Mouse (Mus musculus) hindbrain, embryonic 10.5 days (tissue): ENCODE measurements around the gene Lrrfip1. TPM values are rescaled to one million over a fixed set of nuclear protein-coding genes. Genes with fewer than 3 reads are reported as not detected.

Source experiments
- DNase-seq: peaks from one replicate; pipeline ENCODE4 v3.0.0-alpha.2; 2017; ENCODE audit warnings: low spot score
- H3K27ac ChIP-seq: fragments of 300-500 bp; sonication (generic); 2 replicates; pipeline ENCODE4 v1.5.1; 2016; ENCODE audit warnings: mild to moderate bottlenecking, moderate library complexity
- H3K27me3 ChIP-seq: fragments of 300-500 bp; sonication (generic); 2 replicates; pipeline ENCODE4 v1.6.1; 2016; ENCODE audit warnings: mild to moderate bottlenecking; ENCODE audit not compliant: poor library complexity, insufficient read depth, severe bottlenecking
- H3K36me3 ChIP-seq: fragments of 300-500 bp; sonication (generic); 2 replicates; pipeline ENCODE4 v1.6.1; 2016; ENCODE audit warnings: mild to moderate bottlenecking, moderate library complexity
- H3K4me1 ChIP-seq: fragments of 300-500 bp; sonication (generic); replicated peaks from 2 replicates; pipeline ENCODE4 v1.6.1; 2016; ENCODE audit warnings: mild to moderate bottlenecking
- H3K4me3 ChIP-seq: fragments of 300-500 bp; sonication (generic); 2 replicates; pipeline ENCODE4 v1.5.1; 2016; ENCODE audit warnings: mild to moderate bottlenecking, moderate library complexity
- H3K9me3 ChIP-seq: fragments of 300-500 bp; sonication (generic); 2 replicates; pipeline ENCODE4 v1.6.1; 2016; ENCODE audit warnings: mild to moderate bottlenecking, moderate library complexity
- WGBS: fragments of 180-500 bp; shearing (Covaris S2); methylation state at CpG from one replicate; pipeline ENCODE4 v1.1.7; 2016; 5-methylcytosine and 5-hydroxymethylcytosine counted together
- polyA plus RNA-seq: library from polyadenylated mRNA; unstranded; fragments of >200 nt; fragmentation: Nextera tagmentation; extraction: Ambion mirVana; gene quantifications from 2 replicates; pipeline ENCODE4 v1.2.1, GENCODE M21; 2016

Gene Lrrfip1
- polyA plus RNA-seq, 1 experiment from 2014 or later, result 18.3 TPM

DNA sequence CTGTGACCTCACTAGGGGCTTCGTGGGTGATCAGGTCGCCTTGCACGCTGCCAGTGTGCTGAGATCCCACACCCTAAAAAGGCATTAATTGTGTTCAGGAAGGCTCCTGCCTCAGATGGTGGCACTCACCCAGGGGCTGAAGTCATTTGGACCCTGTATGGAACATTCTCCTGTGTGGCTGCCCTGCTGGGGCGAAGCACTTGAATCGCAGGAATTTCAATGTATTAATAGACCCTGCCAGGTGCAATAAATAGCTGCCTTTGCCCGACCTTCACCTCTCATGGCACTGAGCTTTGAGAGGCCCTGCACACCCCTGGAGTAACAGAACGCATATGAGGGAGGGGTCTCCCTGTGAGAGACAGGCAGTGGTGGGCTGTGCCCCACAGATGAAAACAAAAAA lies 17.0 kb downstream of the Lrrfip1 start:
- Histone ChIP-seq H3K27ac (no peak overlapping the region), H3K27me3 (no peaks in the 10 kb centered on the region), H3K4me1 (peaks cover 41% of the 10 kb centered on the region), H3K9me3 (0 out of 2 replicates have a peak, but pooled peaks cover under 1% of the 10 kb centered on the region), H3K4me3 (no peak overlapping the region), H3K36me3 (peaks cover 4% of the 10 kb centered on the region)
- 68% methylated on average over 7 of the region's 7 CpGs for WGBS
- no peak for DNase-seq

DNA sequence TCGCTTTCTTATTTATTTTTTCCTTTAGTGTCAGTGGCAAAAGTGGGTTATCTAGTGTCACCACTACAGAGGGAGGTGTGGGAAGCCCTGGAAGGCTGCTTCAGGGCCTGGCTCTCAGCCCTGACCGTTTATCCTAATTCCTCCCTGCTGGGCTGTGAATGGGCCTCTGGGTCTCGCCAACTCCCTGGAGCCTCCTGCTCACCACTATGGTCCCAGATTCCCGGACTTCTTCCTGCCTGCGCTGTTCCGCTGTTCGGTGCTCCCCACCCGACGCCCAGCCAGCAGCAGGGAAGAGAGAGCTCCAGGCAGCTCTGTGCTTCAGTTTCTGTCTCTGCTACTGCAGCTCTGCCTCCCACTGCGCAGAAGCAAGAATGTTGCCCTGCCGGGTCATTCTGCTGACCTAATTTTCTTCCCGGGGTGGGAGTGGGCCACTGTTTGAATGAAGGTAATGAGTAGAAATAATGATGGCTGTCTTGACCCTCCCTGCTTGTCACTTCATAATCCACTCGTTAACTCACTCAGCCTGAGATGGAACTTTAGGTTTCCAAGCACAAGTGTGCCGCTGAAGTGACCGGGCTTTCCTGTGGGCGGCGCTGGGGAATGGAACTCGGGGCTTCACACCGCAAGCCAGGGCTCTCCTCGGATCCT lies 18.7 kb downstream of the Lrrfip1 start:
- 11% methylated on average over 20 of the region's 20 CpGs for WGBS
- peaks cover 12% of the 10 kb centered on the region for H3K36me3 ChIP-seq

DNA sequence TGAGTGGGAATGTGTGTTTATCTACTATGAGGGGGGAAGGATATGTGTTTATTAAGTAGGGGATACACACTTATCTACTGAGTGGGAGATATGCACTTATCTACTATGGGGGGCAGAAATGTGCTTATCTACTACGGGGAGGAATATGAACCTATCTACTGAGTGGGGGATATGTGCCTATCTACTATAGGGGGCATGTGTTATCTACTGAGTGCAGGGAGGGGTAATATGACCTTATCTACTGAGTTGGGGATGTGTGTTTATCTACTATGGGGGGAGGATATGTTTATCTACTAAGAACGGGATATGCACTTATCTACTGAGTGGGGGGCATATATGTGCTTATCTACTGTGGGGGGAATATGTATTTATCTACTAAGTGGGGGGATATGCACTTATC lies 20.8 kb downstream of the Lrrfip1 start:
- Histone ChIP-seq H3K27ac (no peak overlapping the region), H3K27me3 (no peaks in the 10 kb centered on the region), H3K4me1 (peaks cover 14% of the 10 kb centered on the region), H3K4me3 (no peak overlapping the region), H3K36me3 (peaks cover 12% of the 10 kb centered on the region), H3K9me3 (0 out of 2 replicates have a peak, but pooled peaks cover 3% of the 10 kb centered on the region)
- no peak for DNase-seq
- WGBS, result 88% methylated on average over 2 of the region's 2 CpGs

More for the DNA sequence above, 18.7 kb downstream of the Lrrfip1 start:
- Histone ChIP-seq H3K27me3 (no peaks in the 10 kb centered on the region), H3K4me3 (peak overlapping the region; percentile 27), H3K27ac (peak overlapping the region; percentile 41), H3K9me3 (0 out of 2 replicates have a peak, but pooled peaks cover 3% of the 10 kb centered on the region), H3K4me1 (peaks cover 30% of the 10 kb centered on the region)
- peak; percentile 52 for DNase-seq

DNA sequence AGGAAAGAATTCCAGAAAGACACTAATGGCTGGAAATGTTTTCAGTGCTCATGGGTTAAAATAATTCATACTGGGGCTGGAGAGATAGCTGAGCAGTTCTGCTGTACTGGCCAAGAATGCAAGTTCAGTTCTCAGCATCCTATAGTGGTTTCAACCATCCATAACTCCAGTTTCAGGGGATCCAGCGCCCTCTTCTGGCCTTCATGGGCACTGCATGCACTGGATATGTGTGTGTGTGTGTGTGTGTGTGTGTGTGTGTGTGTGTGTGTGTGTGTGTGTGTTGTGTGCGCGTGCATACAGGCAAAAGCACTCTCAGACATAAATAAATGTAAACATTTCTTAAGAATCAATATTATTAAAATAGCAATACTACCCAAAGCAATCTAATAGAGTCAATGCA lies 22.8 kb downstream of the Lrrfip1 start:
- H3K27ac ChIP-seq, result no peak overlapping the region
- WGBS, result 56% methylated on average over 3 of the region's 3 CpGs
- H3K4me3 ChIP-seq, result no peak overlapping the region
- H3K9me3 ChIP-seq, result 0 out of 2 replicates have a peak, but pooled peaks cover 9% of the 10 kb centered on the region
- H3K36me3 ChIP-seq, result peaks cover 21% of the 10 kb centered on the region
- H3K27me3 ChIP-seq, result no peaks in the 10 kb centered on the region
- peaks cover 14% of the 10 kb centered on the region for H3K4me1 ChIP-seq
- no peak for DNase-seq

DNA sequence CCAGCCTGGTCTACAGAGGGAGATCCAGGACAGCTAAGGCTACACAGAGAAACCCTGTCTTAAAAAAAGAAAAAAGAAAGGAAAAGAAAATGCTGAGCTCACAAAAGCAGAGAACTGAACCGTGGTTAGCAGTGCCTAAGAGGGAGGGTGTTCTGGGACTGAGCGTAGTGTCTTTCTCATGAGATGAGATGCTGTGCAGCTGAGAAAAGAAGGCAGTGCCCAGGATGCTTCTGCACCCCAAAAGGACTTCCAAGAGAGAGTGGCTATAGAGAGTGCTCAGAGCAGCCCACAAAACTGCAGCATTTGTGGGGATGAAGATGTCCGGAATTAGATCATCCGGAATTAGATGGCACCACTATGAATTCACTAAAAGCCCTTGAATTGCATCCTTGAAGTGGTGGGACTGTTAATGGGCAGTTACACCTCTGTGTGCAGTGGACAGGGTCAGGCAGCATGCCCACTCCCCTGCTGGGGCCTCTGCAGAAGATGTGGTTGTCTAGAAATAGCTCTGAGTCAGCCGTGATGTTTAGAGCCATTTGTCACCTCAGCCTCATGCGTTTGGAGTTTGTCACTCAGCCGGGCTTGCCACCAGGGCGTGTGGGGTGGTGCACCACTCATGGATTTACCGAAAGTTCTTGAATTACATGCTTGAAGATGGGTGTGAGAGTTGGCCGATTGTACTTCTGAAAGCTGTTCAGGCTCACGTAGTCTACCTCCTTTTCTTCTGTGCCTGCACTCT lies 23.8 kb downstream of the Lrrfip1 start:
- H3K27me3 ChIP-seq, result no peaks in the 10 kb centered on the region
- H3K36me3 ChIP-seq, result peaks cover 23% of the 10 kb centered on the region
- peaks cover 4% of the 10 kb centered on the region for H3K4me1 ChIP-seq
- no peak overlapping the region for H3K4me3 ChIP-seq
- 0 out of 2 replicates have a peak, but pooled peaks cover 14% of the 10 kb centered on the region for H3K9me3 ChIP-seq
- WGBS, result 77% methylated on average over 11 of the region's 11 CpGs
- no peak for DNase-seq
- H3K27ac ChIP-seq, result no peak overlapping the region

DNA sequence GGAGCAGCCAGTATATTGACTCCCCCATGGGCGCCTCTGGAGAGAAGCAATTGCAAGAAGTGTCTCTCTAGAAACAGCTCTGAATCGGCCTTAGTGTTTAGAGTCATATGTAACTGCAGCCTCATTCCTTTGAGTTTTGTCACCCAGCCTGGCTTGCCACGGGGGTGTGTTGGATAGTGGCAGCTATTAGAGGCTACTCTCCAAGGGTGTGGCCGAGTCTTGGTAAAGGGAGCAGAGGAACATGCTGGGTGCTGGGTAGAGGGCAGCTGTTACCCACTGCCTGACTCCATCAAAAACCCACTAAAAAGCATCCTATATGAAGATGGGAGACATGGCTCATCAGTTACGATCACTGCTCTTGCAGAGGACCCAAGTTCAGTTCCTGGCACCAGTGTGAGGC lies 24.7 kb downstream of the Lrrfip1 start:
- no peaks in the 10 kb centered on the region for H3K4me1 ChIP-seq
- H3K9me3 ChIP-seq, result 0 out of 2 replicates have a peak, but pooled peaks cover 14% of the 10 kb centered on the region
- no peaks in the 10 kb centered on the region for H3K27me3 ChIP-seq
- no peak overlapping the region for H3K4me3 ChIP-seq
- H3K36me3 ChIP-seq, result peaks cover 23% of the 10 kb centered on the region
- H3K27ac ChIP-seq, result no peak overlapping the region
- 85% methylated on average over 5 of the region's 5 CpGs for WGBS
- no peak for DNase-seq

DNA sequence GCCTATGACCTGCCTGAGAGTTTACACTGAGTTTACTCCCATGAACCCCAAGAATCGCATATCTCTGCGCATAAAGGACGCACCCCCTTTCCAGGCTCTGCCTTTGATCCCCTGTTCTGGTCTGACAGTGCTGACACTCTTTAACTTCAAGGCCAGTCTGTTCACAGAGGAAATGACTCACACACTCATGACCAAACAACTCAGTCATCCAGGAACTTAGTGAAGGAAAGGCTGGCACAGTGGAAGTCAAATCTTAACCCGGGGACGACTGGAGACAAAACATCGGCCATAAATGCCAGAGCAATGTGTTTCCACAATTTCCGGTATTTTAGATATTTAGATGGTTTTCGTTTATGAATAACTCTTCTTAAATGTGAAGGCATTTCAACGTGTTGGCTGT lies 25.4 kb downstream of the Lrrfip1 start:
- H3K9me3 ChIP-seq, result 0 out of 2 replicates have a peak, but pooled peaks cover 14% of the 10 kb centered on the region
- peaks cover 23% of the 10 kb centered on the region for H3K36me3 ChIP-seq
- H3K27me3 ChIP-seq, result no peaks in the 10 kb centered on the region
- no peak overlapping the region for H3K27ac ChIP-seq
- H3K4me3 ChIP-seq, result no peak overlapping the region
- DNase-seq, result no peak
- WGBS, result 92% methylated on average over 9 of the region's 9 CpGs
- H3K4me1 ChIP-seq, result no peaks in the 10 kb centered on the region

DNA sequence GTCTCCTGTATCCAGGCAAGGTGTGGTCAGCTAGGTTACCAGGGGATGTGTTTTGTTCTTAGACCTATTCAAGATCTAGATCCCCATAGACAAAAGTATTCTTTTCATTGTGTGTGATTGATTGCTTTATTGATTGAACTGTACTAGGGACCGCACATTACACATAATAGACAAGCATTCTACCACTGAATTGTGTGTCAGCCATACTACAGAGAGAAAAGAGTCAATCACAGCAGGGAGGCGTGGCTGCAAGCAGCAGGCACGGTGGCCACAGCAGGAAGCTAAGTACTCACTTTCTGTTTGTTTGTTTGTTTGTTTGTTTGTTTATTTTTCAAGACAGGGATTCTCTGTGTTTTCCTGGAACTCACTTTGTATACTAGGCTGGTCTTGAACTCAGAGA lies 25.9 kb downstream of the Lrrfip1 start:
- no peak for DNase-seq
- 65% methylated on average over 3 of the region's 3 CpGs for WGBS

DNA sequence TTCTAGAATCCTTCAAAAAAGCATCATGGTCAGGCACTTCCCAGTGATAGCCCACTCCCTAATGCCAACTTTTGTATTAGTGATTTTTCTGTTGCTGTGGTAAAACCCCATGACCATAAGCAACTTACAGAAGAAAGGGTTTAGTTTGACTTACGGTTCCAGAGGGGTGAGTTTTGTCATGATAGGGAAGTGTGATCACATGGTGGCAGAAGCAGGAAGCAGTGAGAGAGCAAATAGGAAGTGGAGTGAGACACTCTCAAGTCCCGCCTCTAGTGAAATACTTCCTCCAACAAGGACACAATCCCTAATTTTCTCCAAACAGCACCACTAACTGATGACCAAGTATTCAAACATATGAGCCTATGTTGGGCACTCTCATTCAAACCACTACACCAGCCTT lies 28.4 kb downstream of the Lrrfip1 start:
- H3K9me3 ChIP-seq, result 0 out of 2 replicates have a peak, but pooled peaks cover 11% of the 10 kb centered on the region
- H3K4me3 ChIP-seq, result no peak overlapping the region
- H3K4me1 ChIP-seq, result no peaks in the 10 kb centered on the region
- H3K36me3 ChIP-seq, result peaks cover 11% of the 10 kb centered on the region
- no peak for DNase-seq
- H3K27ac ChIP-seq, result no peak overlapping the region
- WGBS, result 94% methylated on average over 2 of the region's 2 CpGs
- H3K27me3 ChIP-seq, result no peaks in the 10 kb centered on the region

More for the DNA sequence above, 25.9 kb downstream of the Lrrfip1 start:
- Histone ChIP-seq H3K4me3 (no peak overlapping the region), H3K4me1 (no peaks in the 10 kb centered on the region), H3K27me3 (no peaks in the 10 kb centered on the region), H3K36me3 (peaks cover 23% of the 10 kb centered on the region), H3K27ac (no peak overlapping the region), H3K9me3 (0 out of 2 replicates have a peak, but pooled peaks cover 14% of the 10 kb centered on the region)

DNA sequence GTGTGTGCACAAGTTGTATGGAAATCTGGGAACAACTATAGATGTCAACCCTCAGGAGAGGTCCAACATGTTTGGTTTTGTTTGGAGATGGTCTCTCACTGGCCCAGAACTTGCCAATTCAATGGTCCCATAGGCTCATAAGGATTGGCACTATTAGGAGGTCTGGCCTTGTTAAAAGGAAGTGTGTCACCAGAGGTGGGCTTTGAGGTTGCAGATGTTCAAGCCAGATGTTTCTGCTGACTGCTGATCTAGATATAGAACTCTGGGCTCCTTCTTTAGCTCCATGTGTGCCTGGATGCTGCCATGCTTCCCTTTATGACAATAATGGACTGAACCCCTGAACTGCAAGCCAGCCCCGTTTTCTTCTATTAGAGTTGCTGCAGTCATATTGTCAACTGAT lies 31.8 kb downstream of the Lrrfip1 start:
- WGBS, result 91% methylated on average over 1 of the region's 1 CpGs
- Histone ChIP-seq H3K36me3 (peaks cover 6% of the 10 kb centered on the region), H3K27ac (no peak overlapping the region), H3K4me3 (no peak overlapping the region), H3K4me1 (peaks cover 7% of the 10 kb centered on the region; the same call in 1 of the 2 replicates), H3K27me3 (no peaks in the 10 kb centered on the region), H3K9me3 (0 out of 2 replicates have a peak, but pooled peaks cover 11% of the 10 kb centered on the region)
- DNase-seq, result no peak

DNA sequence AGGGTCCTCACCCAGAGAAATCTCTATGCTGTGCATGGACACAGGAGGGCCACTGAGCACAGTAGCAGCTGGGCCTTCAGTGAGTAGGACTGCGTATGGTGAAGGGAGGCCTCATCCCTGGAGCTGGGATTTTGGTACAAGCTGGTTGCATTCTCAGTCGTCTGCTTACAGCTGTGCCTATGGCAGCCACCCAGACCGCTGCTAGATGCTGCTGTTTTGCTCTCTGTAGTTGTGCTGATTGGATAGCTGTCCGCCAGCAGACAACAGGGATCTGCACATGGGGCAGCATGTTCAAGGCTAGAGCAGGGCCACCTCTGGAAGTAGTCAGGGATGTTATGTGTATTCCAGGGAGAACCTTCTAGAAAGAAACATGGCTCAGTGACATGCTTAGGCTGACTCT lies 33.0 kb downstream of the Lrrfip1 start:
- no peak overlapping the region for H3K4me3 ChIP-seq
- 85% methylated on average over 4 of the region's 4 CpGs for WGBS
- peaks cover 7% of the 10 kb centered on the region; the same call in 1 of the 2 replicates for H3K4me1 ChIP-seq
- H3K9me3 ChIP-seq, result 0 out of 2 replicates have a peak, but pooled peaks cover 3% of the 10 kb centered on the region
- H3K36me3 ChIP-seq, result no peaks in the 10 kb centered on the region; the same call in 1 of the 2 replicates
- DNase-seq, result no peak
- no peak overlapping the region for H3K27ac ChIP-seq
- no peaks in the 10 kb centered on the region for H3K27me3 ChIP-seq

DNA sequence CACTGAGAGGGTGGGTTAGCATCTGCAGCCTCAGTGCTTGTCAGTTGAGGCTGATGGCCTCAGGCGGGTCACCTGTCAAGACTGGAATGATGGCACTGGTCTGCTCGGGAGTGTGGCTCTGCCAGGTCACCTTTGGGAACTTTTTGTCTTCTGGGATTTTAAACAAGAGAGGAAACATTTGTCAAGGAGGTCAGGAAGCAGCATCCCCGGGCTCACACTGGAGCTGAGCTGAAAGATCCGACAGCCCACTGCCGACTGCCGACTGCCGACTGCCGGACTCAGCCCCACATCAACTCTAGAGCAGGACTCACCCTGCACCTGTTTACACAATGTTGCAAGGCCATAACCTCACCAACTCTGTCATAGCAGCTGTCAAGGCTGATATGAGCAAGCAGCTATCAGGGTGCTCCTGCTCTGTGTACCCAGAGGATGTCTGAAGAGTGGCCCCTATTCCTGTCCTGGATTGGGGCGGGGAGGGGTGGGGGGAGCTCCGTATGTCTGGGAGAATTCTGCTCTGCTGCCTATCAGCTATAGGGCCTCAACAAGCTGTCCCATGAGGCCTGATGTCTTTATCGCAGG lies 33.9 kb downstream of the Lrrfip1 start:
- 72% methylated on average over 11 of the region's 11 CpGs for WGBS
- DNase-seq, result no peak
- no peaks in the 10 kb centered on the region for H3K27me3 ChIP-seq
- H3K4me1 ChIP-seq, result peaks cover 7% of the 10 kb centered on the region; the same call in 1 of the 2 replicates
- H3K9me3 ChIP-seq, result no peaks in the 10 kb centered on the region
- H3K27ac ChIP-seq, result no peak overlapping the region
- H3K4me3 ChIP-seq, result no peak overlapping the region
- no peaks in the 10 kb centered on the region for H3K36me3 ChIP-seq

DNA sequence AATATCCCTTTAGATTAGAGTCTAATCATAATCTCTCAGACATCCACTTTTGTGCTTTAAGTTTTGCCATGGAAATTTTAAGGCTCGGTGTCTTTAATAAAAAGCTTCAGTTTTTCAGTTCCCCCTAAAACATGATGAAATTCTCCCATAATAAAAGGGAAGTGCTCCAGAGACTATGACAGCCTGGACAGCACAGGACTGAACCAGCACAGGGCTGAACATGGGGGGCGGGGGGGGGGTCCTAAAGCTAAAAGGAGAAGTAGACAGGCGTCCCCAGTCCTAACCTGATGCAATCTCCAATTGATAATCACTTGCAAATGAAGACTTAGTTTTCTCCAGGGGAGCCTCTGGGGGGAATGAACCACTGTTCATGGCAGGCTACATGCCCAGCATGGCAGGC lies 36.0 kb downstream of the Lrrfip1 start:
- no peak overlapping the region for H3K27ac ChIP-seq
- H3K9me3 ChIP-seq, result no peaks in the 10 kb centered on the region
- H3K36me3 ChIP-seq, result no peaks in the 10 kb centered on the region
- no peak overlapping the region for H3K4me3 ChIP-seq
- peaks cover 18% of the 10 kb centered on the region for H3K4me1 ChIP-seq
- no peaks in the 10 kb centered on the region for H3K27me3 ChIP-seq
- 88% methylated on average over 3 of the region's 3 CpGs for WGBS
- no peak for DNase-seq
